Mouse (Mus musculus) liver, embryonic 16.5 days (tissue): Measurements from ENCODE around the gene Hcfc2. TPM values are rescaled to one million over a fixed set of nuclear protein-coding genes. Genes with fewer than 3 reads are reported as not detected.

Experiments
- ATAC-seq: fragments of 200-750 bp; cut with Nextera tagmentation; 2 replicates; pipeline ENCODE4 v1.8.0; 2017; ENCODE audit warnings: low read depth, mild to moderate bottlenecking, moderate number of reproducible peaks, moderate library complexity
- H3K27ac ChIP-seq: fragments of 300-500 bp; sonication (generic); 2 replicates; pipeline ENCODE4 v1.5.1; 2014; ENCODE audit warnings: mild to moderate bottlenecking, low read length
- H3K27me3 ChIP-seq: fragments of 300-500 bp; sonication (generic); 2 replicates; pipeline ENCODE4 v1.6.1; 2014; ENCODE audit warnings: low read depth, low read length, mixed read lengths; ENCODE audit not compliant: control insufficient read depth, insufficient read depth
- H3K36me3 ChIP-seq: fragments of 300-500 bp; sonication (generic); 2 replicates; pipeline ENCODE4 v1.6.1; 2014; ENCODE audit warnings: mild to moderate bottlenecking; ENCODE audit not compliant: control insufficient read depth, insufficient read depth
- H3K4me1 ChIP-seq: fragments of 300-500 bp; sonication (generic); 2 replicates; pipeline ENCODE4 v1.6.1; 2014; ENCODE audit warnings: low read depth, low read length, mixed read lengths; ENCODE audit not compliant: control insufficient read depth
- H3K4me2 ChIP-seq: fragments of 300-500 bp; sonication (generic); 2 replicates; pipeline ENCODE4 v1.6.1; 2014; ENCODE audit warnings: low read depth, low read length, mixed read lengths
- H3K4me3 ChIP-seq: fragments of 300-500 bp; sonication (generic); 2 replicates; pipeline ENCODE4 v1.5.1; 2014; ENCODE audit warnings: low read depth, mild to moderate bottlenecking, low read length
- H3K9ac ChIP-seq: fragments of 300-500 bp; sonication (generic); 2 replicates; pipeline ENCODE4 v1.6.1; 2014; ENCODE audit warnings: low read depth, low read length
- H3K9me3 ChIP-seq: fragments of 300-500 bp; sonication (generic); replicated peaks from 2 replicates; pipeline ENCODE4 v1.6.1; 2016; ENCODE audit warnings: low read length; ENCODE audit not compliant: control insufficient read depth
- WGBS: fragments of 180-500 bp; shearing (Covaris S2); extraction: QIAGEN DNeasy Blood & Tissue Kit; methylation state at CpG from one replicate; pipeline ENCODE4 v1.1.7; 2014; ENCODE audit not compliant: insufficient replicate concordance; 5-methylcytosine and 5-hydroxymethylcytosine counted together
- polyA plus RNA-seq: library from polyadenylated mRNA; unstranded; fragments of >200 nt; fragmentation: Nextera tagmentation; extraction: Ambion mirVana; gene quantifications from 2 replicates; pipeline ENCODE4 v1.2.1, GENCODE M21; 2015

Gene Hcfc2
- polyA plus RNA-seq, 1 experiment from 2014 or later = 13.9 TPM

DNA sequence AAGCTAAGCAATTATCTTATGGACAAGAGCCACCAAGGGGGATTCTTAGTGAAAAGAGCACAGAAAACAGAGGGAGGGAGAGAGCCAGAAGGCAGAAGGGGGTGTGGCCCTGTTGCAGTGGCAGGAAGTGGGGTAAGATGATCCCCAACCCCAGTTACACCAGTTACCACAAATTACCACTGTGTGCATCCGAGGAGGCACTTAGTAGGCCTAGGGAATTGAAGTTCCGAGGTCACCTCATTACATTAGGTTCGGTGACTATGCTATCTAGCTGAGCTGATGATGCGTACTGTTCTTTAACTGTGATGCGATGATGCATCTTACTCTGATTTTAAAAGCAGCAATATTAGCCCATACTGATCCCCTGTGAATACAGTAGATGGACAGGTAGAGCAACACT, 63.7 kb downstream of the Hcfc2 start:
- Histone ChIP-seq H3K9me3 (no peaks in the 10 kb centered on the region), H3K4me2 (no peak overlapping the region), H3K4me1 (peaks cover 50% of the 10 kb centered on the region), H3K9ac (no peak overlapping the region; the same call in 1 of the 2 replicates), H3K27me3 (no peaks in the 10 kb centered on the region), H3K4me3 (no peak overlapping the region), H3K36me3 (peaks cover 44% of the 10 kb centered on the region), H3K27ac (peak overlapping the region; percentile 78)
- no peak for ATAC-seq
- WGBS = 72% methylated on average over 5 of the region's 5 CpGs

DNA sequence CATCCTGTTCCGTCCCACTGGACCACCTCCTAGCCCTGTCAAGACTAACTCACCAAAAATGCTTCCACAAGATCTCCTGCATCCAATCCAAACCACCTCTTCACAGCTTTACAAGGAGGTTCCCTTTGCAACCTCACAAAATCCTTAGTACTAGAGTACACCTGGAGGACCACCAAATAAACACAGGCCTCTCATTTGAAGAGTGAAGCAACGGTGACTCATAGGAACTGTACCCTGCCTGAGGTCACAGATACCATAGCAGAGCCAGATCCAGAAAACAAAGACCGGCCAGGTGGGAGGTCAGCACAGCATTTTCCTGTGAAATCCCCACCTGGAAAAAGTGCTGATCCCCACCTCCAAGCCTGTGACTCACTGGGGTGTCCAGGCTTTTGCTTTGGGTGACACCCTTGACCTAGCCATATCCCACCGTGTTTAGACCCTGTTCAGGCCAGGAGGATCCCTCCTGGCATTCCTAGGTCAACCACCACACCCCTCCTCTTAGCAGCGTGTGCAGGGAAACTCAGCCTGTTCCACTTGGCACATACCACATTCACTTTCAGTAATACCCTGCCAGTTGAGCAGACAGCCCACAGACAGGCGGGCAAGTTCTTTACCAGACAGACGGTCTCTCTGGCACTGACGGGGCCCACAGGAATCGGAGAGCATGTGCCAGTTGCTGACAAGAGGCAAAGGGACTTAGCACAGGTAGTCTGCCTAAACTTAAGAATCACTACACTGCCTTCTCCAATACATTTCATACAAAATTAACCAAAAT, 65.3 kb downstream of the Hcfc2 start:
- ATAC-seq = no peak
- Histone ChIP-seq H3K9me3 (no peaks in the 10 kb centered on the region), H3K4me2 (peak overlapping the region; percentile 38), H3K4me3 (peak overlapping the region; percentile 14; the same call in 1 of the 2 replicates), H3K9ac (peak overlapping the region; percentile 43; the same call in 1 of the 2 replicates), H3K27ac (peak overlapping the region; percentile 48), H3K4me1 (peaks cover 49% of the 10 kb centered on the region), H3K27me3 (no peaks in the 10 kb centered on the region), H3K36me3 (peaks cover 32% of the 10 kb centered on the region)
- WGBS = 80% methylated on average over 9 of the region's 9 CpGs

GRCm38 (mm10) chr10:82762756-82763681, 67.1 kb downstream of the Hcfc2 start:
- H3K27me3 ChIP-seq = no peaks in the 10 kb centered on the region
- H3K4me1 ChIP-seq = peaks cover 39% of the 10 kb centered on the region
- WGBS = under 1% methylated on average over 33 of the region's 48 CpGs
- H3K27ac ChIP-seq = peak overlapping the region; percentile 100
- H3K4me2 ChIP-seq = peak overlapping the region; percentile 68
- peaks cover 18% of the 10 kb centered on the region for H3K36me3 ChIP-seq
- peak overlapping the region; percentile 97 for H3K9ac ChIP-seq
- ATAC-seq = no peak; the same call in 1 of the 2 replicates
- H3K9me3 ChIP-seq = no peaks in the 10 kb centered on the region
- H3K4me3 ChIP-seq = peak overlapping the region; percentile 86

GRCm38 (mm10) chr10:82763840-82764631, 68.1 kb downstream of the Hcfc2 start, which contains the start of gene Nfyb:
Gene Nfyb, minus strand, starts transcription at chr10:82764144.
- H3K9me3 ChIP-seq = no peaks in the 10 kb centered on the region
- under 1% methylated on average over 68 of the region's 68 CpGs for WGBS
- no peaks in the 10 kb centered on the region for H3K27me3 ChIP-seq

DNA sequence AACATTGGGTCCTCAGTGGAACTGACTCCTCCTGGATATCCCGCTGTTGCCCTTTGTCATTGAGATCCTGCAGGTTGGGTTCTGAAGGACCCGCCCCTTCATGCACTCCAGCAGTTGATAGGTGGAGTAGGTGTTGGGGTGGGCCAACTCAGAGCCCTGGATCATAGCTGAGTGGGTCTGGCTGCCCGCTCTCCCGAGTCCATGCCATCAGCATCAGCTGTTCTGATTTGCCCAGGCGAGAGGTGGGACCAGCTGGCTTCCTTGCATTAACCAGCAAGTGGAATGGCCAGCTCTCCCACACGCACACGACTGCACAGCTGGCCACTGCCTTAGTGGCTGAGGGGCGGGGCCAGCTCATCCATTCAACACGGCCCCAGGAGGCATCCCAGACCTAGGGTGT, 72.9 kb downstream of the Hcfc2 start:
- no peaks in the 10 kb centered on the region for H3K9me3 ChIP-seq
- no peak overlapping the region for H3K4me2 ChIP-seq
- H3K9ac ChIP-seq = no peak overlapping the region
- H3K27me3 ChIP-seq = no peaks in the 10 kb centered on the region
- no peak for ATAC-seq
- H3K27ac ChIP-seq = no peak overlapping the region
- H3K4me1 ChIP-seq = peaks cover 9% of the 10 kb centered on the region
- H3K36me3 ChIP-seq = no peaks in the 10 kb centered on the region
- no peak overlapping the region for H3K4me3 ChIP-seq
- WGBS = 54% methylated on average over 9 of the region's 9 CpGs

More at GRCm38 (mm10) chr10:82763840-82764631, 68.1 kb downstream of the Hcfc2 start, which contains the start of gene Nfyb:
- Histone ChIP-seq H3K9ac (peak within 1 kb of the TSS; percentile 97), H3K36me3 (peaks cover 15% of the 10 kb centered on the region), H3K27ac (peak within 1 kb of the TSS; percentile 100), H3K4me3 (peak within 1 kb of the TSS; percentile 86), H3K4me2 (peak within 1 kb of the TSS; percentile 96), H3K4me1 (peaks cover 35% of the 10 kb centered on the region)
- ATAC-seq = peak; percentile 93

DNA sequence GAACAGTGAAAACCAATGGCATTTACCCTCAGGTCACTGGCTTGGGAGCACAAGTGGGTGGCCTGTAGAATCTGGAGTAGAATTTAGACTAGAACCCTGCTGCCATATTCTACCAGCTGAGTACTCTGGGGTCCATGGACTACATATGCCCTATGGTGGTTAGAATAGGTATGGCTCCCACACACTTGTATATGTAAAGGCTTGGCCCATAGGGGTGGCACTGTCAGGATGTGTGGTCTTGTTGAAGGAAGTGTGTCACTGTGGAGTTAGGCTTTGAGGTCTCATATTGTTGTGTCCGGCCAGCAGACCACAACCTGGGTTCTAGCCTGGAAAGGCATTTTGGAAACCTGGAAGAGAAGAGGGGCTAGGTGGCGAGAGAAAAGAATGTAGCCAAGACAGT, 74.8 kb downstream of the Hcfc2 start:
- WGBS = 42% methylated on average over 2 of the region's 2 CpGs
- H3K4me1 ChIP-seq = no peaks in the 10 kb centered on the region
- ATAC-seq = no peak

DNA sequence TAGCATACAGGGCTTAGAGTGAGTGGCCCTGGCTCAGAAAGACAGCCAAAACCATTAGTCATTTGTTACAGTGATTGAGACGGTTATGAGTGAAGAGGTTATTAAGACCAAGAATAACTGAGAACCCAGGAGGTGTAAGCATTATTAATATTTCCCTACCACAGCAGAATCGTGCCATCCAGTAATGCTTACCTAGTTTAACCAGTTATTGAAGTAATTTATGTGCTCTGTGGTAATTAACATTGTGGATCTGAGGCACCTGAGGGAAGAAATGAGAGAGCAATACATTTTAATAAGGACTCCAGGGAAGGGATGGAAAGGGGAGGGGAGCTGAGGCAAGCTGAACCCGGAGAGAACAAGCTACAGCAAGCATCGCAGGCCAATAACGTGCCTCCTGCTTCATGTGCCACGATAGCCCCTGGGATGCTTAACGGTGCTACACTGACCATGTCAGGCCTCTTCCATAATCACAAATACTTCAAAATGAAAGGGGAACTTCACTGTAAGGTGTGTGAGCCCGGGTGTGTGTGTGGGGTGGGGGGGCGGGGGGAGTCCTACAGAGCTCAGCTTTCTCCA, 75.7 kb downstream of the Hcfc2 start:
- peaks cover 2% of the 10 kb centered on the region for H3K4me1 ChIP-seq
- no peak overlapping the region for H3K9ac ChIP-seq
- no peaks in the 10 kb centered on the region for H3K9me3 ChIP-seq
- no peak for ATAC-seq
- no peaks in the 10 kb centered on the region for H3K36me3 ChIP-seq
- no peak overlapping the region for H3K4me3 ChIP-seq
- no peaks in the 10 kb centered on the region for H3K27me3 ChIP-seq
- 57% methylated on average over 9 of the region's 9 CpGs for WGBS
- H3K27ac ChIP-seq = no peak overlapping the region
- no peak overlapping the region for H3K4me2 ChIP-seq

More for the DNA sequence above, 74.8 kb downstream of the Hcfc2 start:
- Histone ChIP-seq H3K4me2 (no peak overlapping the region), H3K9ac (no peak overlapping the region), H3K4me3 (no peak overlapping the region), H3K27ac (no peak overlapping the region), H3K27me3 (no peaks in the 10 kb centered on the region), H3K36me3 (no peaks in the 10 kb centered on the region), H3K9me3 (no peaks in the 10 kb centered on the region)

DNA sequence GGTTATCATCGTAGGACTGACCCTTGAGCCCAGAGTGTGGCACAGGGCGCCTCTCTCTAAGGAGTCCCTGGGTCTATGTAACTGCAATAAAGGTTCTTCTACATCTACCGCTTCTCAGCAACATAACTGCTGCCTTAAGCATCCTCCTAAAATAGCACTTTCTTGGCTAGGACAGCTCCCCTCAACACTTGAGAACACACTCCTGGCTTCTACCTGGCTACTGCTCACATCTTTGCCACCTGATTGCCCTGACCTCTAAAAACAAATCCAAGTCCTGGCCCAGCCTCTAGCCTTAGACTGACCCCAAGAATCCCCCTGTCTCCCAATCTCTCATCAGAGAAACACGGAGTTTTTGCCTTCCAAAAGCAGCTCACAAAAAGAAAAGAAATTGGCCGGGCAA, 78.9 kb downstream of the Hcfc2 start:
- WGBS = 74% methylated on average over 5 of the region's 5 CpGs

More for the DNA sequence above, 78.9 kb downstream of the Hcfc2 start:
- ATAC-seq = no peak
- H3K4me2 ChIP-seq = no peak overlapping the region
- H3K9me3 ChIP-seq = no peaks in the 10 kb centered on the region
- H3K4me3 ChIP-seq = no peak overlapping the region
- peaks cover 21% of the 10 kb centered on the region for H3K4me1 ChIP-seq
- no peaks in the 10 kb centered on the region for H3K27me3 ChIP-seq
- H3K36me3 ChIP-seq = no peaks in the 10 kb centered on the region
- no peak overlapping the region for H3K27ac ChIP-seq
- no peak overlapping the region for H3K9ac ChIP-seq
